Mouse (Mus musculus): ENCODE data around the gene Arpc3.
A peak's percentile ranks its signal among the peaks of the same experiment; 100 is the strongest.
"Not testable (repeated sequence)": the region's sequence is repeated elsewhere in the genome, so short reads cannot be mapped to it uniquely, and the experiment has no call there.

Arpc3 gene

DNA sequence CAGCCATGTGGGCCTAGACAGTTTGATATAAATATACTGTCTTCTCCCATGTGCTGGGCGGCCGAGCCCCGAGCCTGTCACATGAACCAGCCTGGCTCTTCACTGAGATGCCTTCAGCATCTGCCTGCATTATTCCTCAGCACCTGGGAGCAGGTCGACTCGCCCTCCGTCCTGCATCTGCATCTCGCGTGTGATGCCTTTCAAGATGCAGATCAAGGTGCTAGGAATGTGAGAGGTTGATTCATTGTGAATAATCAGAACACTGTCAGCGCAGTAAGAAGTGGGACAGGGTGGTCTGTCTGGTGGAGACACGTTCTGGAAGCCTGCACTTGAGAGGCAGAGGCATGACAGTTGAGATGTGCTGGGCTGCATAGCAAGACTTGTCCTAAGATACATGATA is 52.8 kb downstream of the Arpc3 start:
- no peak for DNase-seq

DNA sequence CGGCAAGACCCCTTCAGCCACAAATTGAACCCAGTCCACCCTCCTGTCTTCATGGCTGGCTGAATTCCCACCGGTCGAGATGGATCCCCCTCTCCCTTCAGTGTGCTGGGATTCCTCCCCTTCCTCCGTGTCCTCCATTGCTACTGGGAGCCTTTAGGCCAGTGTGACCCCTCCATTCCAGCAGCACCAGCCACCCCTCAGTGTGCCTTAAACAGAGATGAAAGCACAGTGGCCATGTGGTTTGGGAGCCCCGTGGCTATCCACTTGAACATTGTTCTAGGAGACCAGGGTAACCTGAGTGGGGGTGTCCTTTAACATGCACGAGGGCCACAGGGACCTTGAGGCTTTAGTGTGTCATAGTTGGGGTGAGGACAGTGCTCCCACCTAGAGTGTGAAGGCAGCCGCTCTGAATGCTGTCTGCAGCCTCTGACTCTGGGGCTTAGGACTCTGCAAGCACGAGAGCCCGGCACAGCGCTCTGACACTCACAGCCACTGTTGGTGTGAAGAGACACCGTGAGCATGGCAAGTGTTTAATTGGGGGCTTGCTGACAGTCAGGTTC is 53.5 kb downstream of the Arpc3 start:
- DNase-seq, result no peak

DNA sequence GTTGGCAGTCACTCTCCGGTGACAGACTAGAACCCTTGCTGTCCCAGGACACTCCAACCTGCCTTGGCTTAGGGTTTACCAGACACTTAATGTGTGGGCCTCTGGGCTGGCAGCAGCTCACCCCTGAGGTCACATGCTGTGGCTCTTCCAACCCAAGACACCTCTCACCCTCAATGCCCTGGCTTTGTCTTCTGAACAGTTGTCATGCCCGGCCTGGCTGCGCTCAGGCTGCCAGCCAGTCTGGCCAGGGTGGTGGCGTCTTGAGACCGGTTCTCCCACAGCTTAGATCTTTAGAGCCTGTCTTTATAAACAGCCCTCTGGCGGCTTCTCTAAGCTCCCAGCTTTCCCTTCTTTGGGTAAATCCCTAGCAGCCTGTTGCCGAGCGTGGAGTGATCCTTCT is 56.2 kb downstream of the Arpc3 start:
- peak; percentile 34 for DNase-seq

GRCm38 (mm10) chr5:122448869-122449268 is 57.2 kb downstream of the Arpc3 start:
- DNase-seq, result no peak

DNA sequence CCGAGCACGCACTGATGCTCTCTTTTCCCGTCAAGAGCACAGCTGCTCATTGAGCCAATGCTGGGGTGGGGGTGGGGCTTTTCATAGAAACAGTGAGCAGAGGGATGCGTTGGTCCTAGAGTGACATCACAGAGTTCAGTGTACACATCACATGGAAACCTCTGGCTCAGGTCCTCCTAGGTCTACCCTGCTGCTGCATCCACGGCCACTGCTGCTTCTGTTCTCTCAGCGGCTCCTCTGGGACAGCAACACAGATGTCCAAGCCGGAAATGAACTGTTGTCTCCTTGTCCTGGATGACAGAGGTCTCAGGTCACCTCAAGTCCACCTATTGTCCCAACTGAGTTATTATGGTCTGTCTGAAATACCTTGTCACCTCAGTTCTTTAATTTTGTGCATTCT is 58.3 kb downstream of the Arpc3 start:
- peak; percentile 55 for DNase-seq

- DNase-seq, result no peak
Measured at GRCm38 (mm10) chr5:122450913-122451317, 59.2 kb downstream of the Arpc3 start.

DNA sequence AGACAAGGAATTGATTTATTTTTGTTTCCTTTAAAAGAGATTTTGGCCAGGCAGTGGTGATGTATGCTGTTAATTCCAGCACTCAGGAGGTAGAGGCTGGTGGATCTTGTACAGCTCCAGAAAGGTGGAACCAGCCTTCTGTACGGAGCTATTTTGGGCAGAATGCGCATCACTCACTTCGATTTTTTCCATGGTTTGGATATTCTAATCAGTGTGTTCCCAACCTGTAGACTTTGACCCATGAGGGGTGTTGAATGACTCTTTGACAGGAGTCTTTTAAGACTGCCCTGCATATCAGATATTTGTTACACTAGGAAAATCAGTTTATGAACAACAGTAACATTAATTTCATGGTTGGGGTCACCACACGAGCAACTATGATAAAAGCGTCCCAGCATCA is 59.6 kb downstream of the Arpc3 start:
- no peak for DNase-seq

DNA sequence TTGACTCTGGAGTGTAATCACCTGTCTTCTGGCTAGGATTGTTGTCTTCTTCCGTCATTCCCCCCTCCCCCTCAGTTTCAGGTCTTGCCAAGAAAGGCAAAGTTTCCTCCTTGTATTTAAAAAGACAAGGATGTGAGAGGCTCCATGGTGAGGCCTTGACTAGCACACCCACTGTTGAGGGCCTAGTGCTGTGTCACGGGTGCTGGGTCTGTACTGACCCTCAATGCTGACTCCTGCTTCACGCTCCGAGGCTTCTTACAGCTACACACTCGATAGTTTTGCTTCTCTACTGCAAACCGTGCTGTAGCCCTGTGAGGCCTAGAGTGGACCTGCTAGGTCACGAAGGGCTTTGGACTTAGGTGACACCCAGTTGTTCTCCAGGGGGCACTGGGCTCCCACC is 60.5 kb downstream of the Arpc3 start:
- DNase-seq, result no peak

DNA sequence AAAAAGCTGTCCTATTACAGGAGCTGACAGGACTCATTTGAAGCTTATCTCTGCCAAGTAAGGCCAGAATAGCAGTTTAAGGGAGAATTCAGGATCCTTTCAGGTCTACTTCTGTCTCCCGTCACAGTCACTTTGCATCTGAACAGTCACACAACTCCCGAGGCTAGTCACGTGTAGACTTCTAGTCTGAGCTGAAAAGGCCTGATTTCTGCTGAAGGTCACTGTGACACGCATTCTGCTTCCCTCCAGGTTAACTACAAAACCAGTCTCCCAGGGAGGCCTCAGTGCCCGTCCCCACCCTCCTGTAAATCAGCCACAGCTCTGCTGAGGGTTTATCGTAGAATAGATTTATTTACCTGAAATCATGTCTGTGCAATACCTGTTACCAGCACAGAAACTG is 61.5 kb downstream of the Arpc3 start:
- peak; percentile 28 for DNase-seq

DNA sequence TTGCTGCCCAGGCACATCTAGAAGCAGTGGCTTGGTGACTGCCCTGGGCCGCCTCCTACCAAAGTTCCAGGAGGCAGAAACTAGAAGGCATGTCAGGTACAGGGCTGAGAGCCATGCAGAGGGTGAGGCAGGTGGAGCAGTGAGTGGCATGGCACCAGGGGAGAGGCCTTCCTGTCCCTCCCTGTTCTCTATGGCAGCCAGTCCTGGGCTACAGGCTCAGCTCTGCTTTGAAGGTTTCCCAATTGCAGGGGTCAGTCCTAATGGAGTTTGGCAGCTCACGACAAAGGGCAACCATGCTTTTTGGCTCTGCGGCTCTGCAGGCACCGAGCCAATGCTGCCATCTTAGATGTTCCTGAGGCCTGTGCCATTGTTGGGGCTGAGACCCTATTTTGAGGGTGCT is 62.8 kb downstream of the Arpc3 start:
- no peak for DNase-seq

DNA sequence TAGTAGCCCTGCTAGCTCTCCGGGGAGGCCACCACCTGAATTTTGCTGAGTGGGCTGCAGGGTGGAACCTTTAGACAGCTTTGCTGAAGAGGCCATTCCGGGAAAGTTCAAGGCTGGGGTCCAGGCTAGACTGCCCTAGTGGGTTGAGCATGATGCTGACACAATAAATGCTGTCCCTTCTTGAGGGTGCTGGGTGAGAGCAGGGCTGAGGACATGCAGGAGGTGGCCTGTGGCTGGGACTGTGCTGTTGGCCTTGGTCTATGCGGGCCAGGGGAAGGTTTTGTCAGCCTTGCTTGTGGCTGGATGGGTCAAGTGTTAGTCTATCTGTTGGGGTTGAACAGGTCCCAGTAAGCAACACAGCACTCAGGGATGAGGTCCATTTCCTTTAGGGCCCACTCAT is 63.2 kb downstream of the Arpc3 start:
- DNase-seq, result no peak

GRCm38 (mm10) chr5:122455584-122455983 is 63.9 kb downstream of the Arpc3 start:
- DNase-seq, result no peak

GRCm38 (mm10) chr5:122457054-122457453 is 65.4 kb downstream of the Arpc3 start:
- DNase-seq, result not testable (repeated sequence)

GRCm38 (mm10) chr5:122458066-122458465 is 66.4 kb downstream of the Arpc3 start:
- DNase-seq, result no peak

- DNase-seq, result no peak
Measured at GRCm38 (mm10) chr5:122459335-122459734, 67.7 kb downstream of the Arpc3 start.

GRCm38 (mm10) chr5:122460656-122461055 is 69.0 kb downstream of the Arpc3 start:
- DNase-seq, result peak; percentile 30

DNA sequence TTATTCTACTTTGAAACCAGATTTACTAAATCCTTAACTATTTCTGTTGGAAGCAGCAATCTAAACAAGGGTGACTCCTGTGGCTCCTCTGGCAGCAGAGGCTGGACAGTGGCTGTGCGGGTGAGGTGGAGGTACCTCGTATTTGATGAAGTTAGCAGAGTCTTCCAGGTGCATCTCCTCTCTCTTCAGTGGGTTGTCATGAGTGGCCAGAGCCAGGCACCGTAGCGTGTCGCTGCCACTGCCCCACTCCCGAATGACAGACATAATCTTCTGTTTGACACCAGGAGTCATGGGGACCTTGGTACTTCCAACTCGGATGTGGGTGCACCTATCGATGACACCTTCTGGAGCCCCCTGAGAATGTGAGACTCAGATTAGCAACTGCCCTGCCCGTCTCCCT is 69.8 kb downstream of the Arpc3 start:
- no peak for DNase-seq
